Mouse (Mus musculus): ENCODE results near the gene Olfr143. TPM values are rescaled to one million over a fixed set of nuclear protein-coding genes. Genes with fewer than 3 reads are reported as not detected.

The Olfr143 gene
- polyA plus RNA-seq (2016; fragmentation: Nextera tagmentation; extraction: Ambion mirVana): not detected in 2 replicates

GRCm38 (mm10) chr9:38252474-38252873 is at the start of gene Olfr143:
Gene Olfr143, plus strand, starts transcription at chr9:38252774.
- H3K9ac ChIP-seq (replicated peaks): no peak within 1 kb of the TSS
- H3K9me3 ChIP-seq: no peaks in the 10 kb centered on the region
- no peak within 1 kb of the TSS for H3K4me3 ChIP-seq (replicated peaks)
- H3K27me3 ChIP-seq: no peaks in the 10 kb centered on the region
- no peak within 1 kb of the TSS for H3K4me2 ChIP-seq
- H3K4me1 ChIP-seq (replicated peaks): no peaks in the 10 kb centered on the region
- H3K27ac ChIP-seq: no peak within 1 kb of the TSS
- no peak for ATAC-seq (ENCODE audit: insufficient number of reproducible peaks, insufficient read depth, low FRiP score, low TSS enrichment, low read depth)
- no peaks in the 10 kb centered on the region for H3K36me3 ChIP-seq

GRCm38 (mm10) chr9:38208065-38208464 is 44.5 kb upstream of the Olfr143 start, which contains the start of gene Olfr893:
Gene Olfr893, plus strand, starts transcription at chr9:38208365.
- Histone ChIP-seq H3K4me3 (replicated peaks) (no peak within 1 kb of the TSS), H3K9me3 (no peaks in the 10 kb centered on the region), H3K9ac (replicated peaks) (no peak within 1 kb of the TSS), H3K4me2 (no peak within 1 kb of the TSS), H3K36me3 (no peaks in the 10 kb centered on the region), H3K4me1 (replicated peaks) (no peaks in the 10 kb centered on the region), H3K27ac (no peak within 1 kb of the TSS), H3K27me3 (no peaks in the 10 kb centered on the region)
- ATAC-seq (ENCODE audit: insufficient number of reproducible peaks, insufficient read depth, low FRiP score, low TSS enrichment, low read depth): no peak
- 84% methylated on average over 3 of the region's 3 CpGs for WGBS

DNA sequence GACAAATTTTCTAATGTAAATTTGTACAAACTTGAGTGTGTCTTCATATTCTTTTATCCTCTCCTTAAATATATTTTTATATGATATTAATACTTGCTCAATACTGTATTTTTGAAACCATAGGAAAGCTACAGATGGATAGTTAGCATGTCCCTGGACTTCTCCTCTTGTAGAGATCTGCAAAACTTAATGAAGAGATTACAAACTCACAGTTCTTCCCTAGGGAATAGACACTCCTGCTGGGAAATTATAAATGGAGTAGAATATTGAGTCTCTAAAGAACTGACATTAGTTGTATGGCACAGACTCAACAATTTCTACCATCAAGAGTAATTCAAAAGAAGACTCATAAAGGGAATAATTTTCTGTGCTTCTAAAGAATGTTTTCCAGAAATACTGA is 34.8 kb upstream of the Olfr143 start, which contains the start of gene Olfr894:
Gene Olfr894, plus strand, starts transcription at position 301 of the 400 bp plus-strand sequence.
- Histone ChIP-seq H3K4me1 (replicated peaks) (no peaks in the 10 kb centered on the region), H3K27ac (no peak within 1 kb of the TSS), H3K4me3 (replicated peaks) (no peak within 1 kb of the TSS), H3K9me3 (no peaks in the 10 kb centered on the region), H3K36me3 (no peaks in the 10 kb centered on the region), H3K4me2 (no peak within 1 kb of the TSS), H3K27me3 (no peaks in the 10 kb centered on the region), H3K9ac (replicated peaks) (no peak within 1 kb of the TSS)
- ATAC-seq (ENCODE audit: insufficient number of reproducible peaks, insufficient read depth, low FRiP score, low TSS enrichment, low read depth): no peak

DNA sequence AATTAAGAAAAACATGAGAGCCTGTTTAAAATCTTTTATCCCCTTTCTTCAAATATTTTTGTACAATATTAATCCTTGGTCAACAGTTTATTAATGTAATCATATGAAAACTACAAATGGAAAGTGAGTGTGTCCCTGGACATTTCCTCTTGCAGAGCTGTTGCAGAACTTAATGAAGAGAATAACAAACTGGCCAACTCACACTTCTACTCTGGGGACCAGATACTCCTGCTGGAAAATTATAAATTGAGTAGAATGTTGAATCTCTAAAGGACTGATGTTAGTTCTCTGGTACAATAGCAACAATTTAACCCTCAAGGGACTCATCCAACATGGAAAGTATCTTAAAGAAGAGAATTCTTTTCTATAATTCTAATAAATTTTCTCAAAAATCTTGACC is 15.0 kb downstream of the Olfr143 start, which contains the start of gene Olfr895:
Gene Olfr895, plus strand, starts transcription at position 301 of the 400 bp plus-strand sequence.
- ATAC-seq (ENCODE audit: insufficient number of reproducible peaks, insufficient read depth, low FRiP score, low TSS enrichment, low read depth): no peak

GRCm38 (mm10) chr9:38290807-38291206 is 38.2 kb downstream of the Olfr143 start, which contains the start of gene Olfr896-ps1:
Gene Olfr896-ps1, plus strand, starts transcription at chr9:38291107.
- Histone ChIP-seq H3K36me3 (no peaks in the 10 kb centered on the region), H3K9ac (replicated peaks) (no peak within 1 kb of the TSS), H3K27me3 (no peaks in the 10 kb centered on the region), H3K4me1 (replicated peaks) (no peaks in the 10 kb centered on the region), H3K4me2 (no peak within 1 kb of the TSS), H3K9me3 (no peaks in the 10 kb centered on the region), H3K27ac (no peak within 1 kb of the TSS), H3K4me3 (replicated peaks) (no peak within 1 kb of the TSS)
- 90% methylated on average over 1 of the region's 1 CpGs for WGBS
- ATAC-seq (ENCODE audit: insufficient number of reproducible peaks, insufficient read depth, low FRiP score, low TSS enrichment, low read depth): no peak

More for the DNA sequence above, 15.0 kb downstream of the Olfr143 start, which contains the start of gene Olfr895:
- H3K27ac ChIP-seq: no peak within 1 kb of the TSS
- no peaks in the 10 kb centered on the region for H3K27me3 ChIP-seq
- no peak within 1 kb of the TSS for H3K4me2 ChIP-seq
- H3K9me3 ChIP-seq: no peaks in the 10 kb centered on the region
- no peak within 1 kb of the TSS for H3K9ac ChIP-seq (replicated peaks)
- no peaks in the 10 kb centered on the region for H3K36me3 ChIP-seq
- no peaks in the 10 kb centered on the region for H3K4me1 ChIP-seq (replicated peaks)
- no peak within 1 kb of the TSS for H3K4me3 ChIP-seq (replicated peaks)

Other genes starting within 250 kb of the Olfr143 start
- not detected in 2 replicates for gene Olfr883, start 227.0 kb upstream of the Olfr143 start, polyA plus RNA-seq (2016; fragmentation: Nextera tagmentation; extraction: Ambion mirVana)
- gene Olfr884, start 206.2 kb upstream of the Olfr143 start, polyA plus RNA-seq (2016; fragmentation: Nextera tagmentation; extraction: Ambion mirVana): not detected in 2 replicates
- not detected in 2 replicates for gene Olfr885, start 191.5 kb upstream of the Olfr143 start, polyA plus RNA-seq (2016; fragmentation: Nextera tagmentation; extraction: Ambion mirVana)
- not detected in 2 replicates for gene Olfr887, start 168.7 kb upstream of the Olfr143 start, polyA plus RNA-seq (2016; fragmentation: Nextera tagmentation; extraction: Ambion mirVana)
- not detected in 2 replicates for gene Olfr888, start 144.6 kb upstream of the Olfr143 start, polyA plus RNA-seq (2016; fragmentation: Nextera tagmentation; extraction: Ambion mirVana)
- 0.04 TPM in 1 of 2 replicates, not detected in the other for gene Olfr889, start 137.6 kb upstream of the Olfr143 start, polyA plus RNA-seq (2016; fragmentation: Nextera tagmentation; extraction: Ambion mirVana)
- gene Olfr890, start 110.3 kb upstream of the Olfr143 start, polyA plus RNA-seq (2016; fragmentation: Nextera tagmentation; extraction: Ambion mirVana): not detected in 2 replicates
- not detected in 2 replicates for gene Olfr891, start 72.0 kb upstream of the Olfr143 start, polyA plus RNA-seq (2016; fragmentation: Nextera tagmentation; extraction: Ambion mirVana)
- gene Olfr893, start 44.4 kb upstream of the Olfr143 start, polyA plus RNA-seq (2016; fragmentation: Nextera tagmentation; extraction: Ambion mirVana): not detected in 2 replicates
- not detected in 2 replicates for gene Olfr894, start 34.7 kb upstream of the Olfr143 start, polyA plus RNA-seq (2016; fragmentation: Nextera tagmentation; extraction: Ambion mirVana)
- not detected in 2 replicates for gene Olfr895, start 15.1 kb downstream of the Olfr143 start, polyA plus RNA-seq (2016; fragmentation: Nextera tagmentation; extraction: Ambion mirVana)
- not detected in 2 replicates for gene Olfr896-ps1, start 38.3 kb downstream of the Olfr143 start, polyA plus RNA-seq (2016; fragmentation: Nextera tagmentation; extraction: Ambion mirVana)
- not detected in 2 replicates for gene Olfr25, start 76.3 kb downstream of the Olfr143 start, polyA plus RNA-seq (2016; fragmentation: Nextera tagmentation; extraction: Ambion mirVana)
- not detected in 2 replicates for gene Olfr898, start 95.6 kb downstream of the Olfr143 start, polyA plus RNA-seq (2016; fragmentation: Nextera tagmentation; extraction: Ambion mirVana)
- gene Olfr250, start 114.1 kb downstream of the Olfr143 start, polyA plus RNA-seq (2016; fragmentation: Nextera tagmentation; extraction: Ambion mirVana): not detected in 2 replicates
- not detected in 2 replicates for gene Olfr251, start 124.3 kb downstream of the Olfr143 start, polyA plus RNA-seq (2016; fragmentation: Nextera tagmentation; extraction: Ambion mirVana)
- not detected in 2 replicates for gene Olfr147, start 148.9 kb downstream of the Olfr143 start, polyA plus RNA-seq (2016; fragmentation: Nextera tagmentation; extraction: Ambion mirVana)
- gene Olfr901, start 176.7 kb downstream of the Olfr143 start, polyA plus RNA-seq (2016; fragmentation: Nextera tagmentation; extraction: Ambion mirVana): not detected in 2 replicates
- not detected in 2 replicates for gene Olfr902, start 194.9 kb downstream of the Olfr143 start, polyA plus RNA-seq (2016; fragmentation: Nextera tagmentation; extraction: Ambion mirVana)
- gene Olfr904, start 210.4 kb downstream of the Olfr143 start, polyA plus RNA-seq (2016; fragmentation: Nextera tagmentation; extraction: Ambion mirVana): not detected in 2 replicates
- gene Olfr905, start 218.3 kb downstream of the Olfr143 start, polyA plus RNA-seq (2016; fragmentation: Nextera tagmentation; extraction: Ambion mirVana): not detected in 2 replicates
- not detected in 2 replicates for gene Olfr906, start 234.3 kb downstream of the Olfr143 start, polyA plus RNA-seq (2016; fragmentation: Nextera tagmentation; extraction: Ambion mirVana)
- not detected in 2 replicates for gene Olfr907, start 243.0 kb downstream of the Olfr143 start, polyA plus RNA-seq (2016; fragmentation: Nextera tagmentation; extraction: Ambion mirVana)